Mouse (Mus musculus) hindbrain, embryonic 14.5 days (tissue): ENCODE results near the gene Rnf41. TPM values are rescaled to one million over a fixed set of nuclear protein-coding genes. Genes with fewer than 3 reads are reported as not detected.

Experiments used
- ATAC-seq: fragments of 200-750 bp; cut with Nextera tagmentation; 2 replicates; pipeline ENCODE4 v1.8.0; 2017; ENCODE audit warnings: moderate number of reproducible peaks, mild to moderate bottlenecking, moderate TSS enrichment, moderate library complexity; ENCODE audit not compliant: low FRiP score
- DNase-seq: peaks from one replicate; pipeline ENCODE4 v3.0.0-alpha.2; 2015; ENCODE audit warnings: low spot score
- H3K27ac ChIP-seq: fragments of 300-500 bp; sonication (generic); 2 replicates; pipeline ENCODE4 v1.5.1; 2014; ENCODE audit warnings: mild to moderate bottlenecking, moderate library complexity
- H3K27me3 ChIP-seq: fragments of 300-500 bp; sonication (generic); 2 replicates; pipeline ENCODE4 v1.6.1; 2014; ENCODE audit warnings: mild to moderate bottlenecking, low read length, mixed read lengths; ENCODE audit not compliant: control insufficient read depth, insufficient read depth
- H3K36me3 ChIP-seq: fragments of 300-500 bp; sonication (generic); replicated peaks from 2 replicates; pipeline ENCODE4 v1.6.1; 2014; ENCODE audit not compliant: control insufficient read depth, insufficient read depth
- H3K4me1 ChIP-seq: fragments of 300-500 bp; sonication (generic); replicated peaks from 2 replicates; pipeline ENCODE4 v1.6.1; 2014; ENCODE audit warnings: antibody characterized with exemption, low read length, mixed read lengths; ENCODE audit not compliant: control insufficient read depth, insufficient read depth
- H3K4me2 ChIP-seq: fragments of 300-500 bp; sonication (generic); replicated peaks from 2 replicates; pipeline ENCODE4 v1.6.1; 2014; ENCODE audit warnings: mild to moderate bottlenecking, moderate library complexity
- H3K4me3 ChIP-seq: fragments of 300-500 bp; sonication (generic); replicated peaks from 2 replicates; pipeline ENCODE4 v1.5.1; 2014; ENCODE audit warnings: mild to moderate bottlenecking, low read length
- H3K9ac ChIP-seq: fragments of 300-500 bp; sonication (generic); 2 replicates; pipeline ENCODE4 v1.6.1; 2014
- H3K9me3 ChIP-seq: fragments of 300-500 bp; sonication (generic); 2 replicates; pipeline ENCODE4 v1.6.1; 2016; ENCODE audit warnings: low read length; ENCODE audit not compliant: control insufficient read depth
- WGBS: fragments of 180-500 bp; shearing (Covaris S2); extraction: QIAGEN DNeasy Blood & Tissue Kit; methylation state at CpG from one replicate; pipeline ENCODE4 v1.1.7; 2014; 5-methylcytosine and 5-hydroxymethylcytosine counted together
- polyA plus RNA-seq: library from polyadenylated mRNA; unstranded; fragments of >200 nt; fragmentation: Nextera tagmentation; extraction: Ambion mirVana; gene quantifications from 2 replicates; pipeline ENCODE4 v1.2.1, GENCODE M21; 2014

Gene Rnf41
- polyA plus RNA-seq, 1 experiment from 2014 or later, result 70.9 TPM

GRCm38 (mm10) chr10:128451014-128451413 is 39.6 kb downstream of the Rnf41 start:
- Histone ChIP-seq H3K27ac (no peak overlapping the region), H3K4me3 (no peak overlapping the region), H3K36me3 (no peaks in the 10 kb centered on the region), H3K4me2 (no peak overlapping the region), H3K4me1 (no peaks in the 10 kb centered on the region), H3K9ac (no peak overlapping the region), H3K27me3 (no peaks in the 10 kb centered on the region), H3K9me3 (no peaks in the 10 kb centered on the region)
- DNase-seq, result no peak
- WGBS, result 88% methylated on average over 6 of the region's 6 CpGs
- no peak for ATAC-seq

- Histone ChIP-seq H3K9me3 (no peaks in the 10 kb centered on the region), H3K4me3 (no peak overlapping the region), H3K27ac (no peak overlapping the region), H3K4me1 (no peaks in the 10 kb centered on the region), H3K4me2 (no peak overlapping the region), H3K27me3 (no peaks in the 10 kb centered on the region), H3K9ac (no peak overlapping the region), H3K36me3 (no peaks in the 10 kb centered on the region)
- ATAC-seq, result no peak
- WGBS, result 76% methylated on average over 3 of the region's 3 CpGs
- no peak for DNase-seq
Measured at GRCm38 (mm10) chr10:128454471-128454870, 43.0 kb downstream of the Rnf41 start.

- Histone ChIP-seq H3K4me3 (no peak overlapping the region), H3K27ac (no peak overlapping the region), H3K36me3 (no peaks in the 10 kb centered on the region), H3K4me2 (no peak overlapping the region; the same call in 1 of the 2 replicates), H3K9me3 (no peaks in the 10 kb centered on the region), H3K9ac (no peak overlapping the region), H3K27me3 (no peaks in the 10 kb centered on the region), H3K4me1 (no peaks in the 10 kb centered on the region)
- DNase-seq (peak; percentile 87), ATAC-seq (no peak)
- 4% methylated on average over 6 of the region's 6 CpGs for WGBS
Measured at GRCm38 (mm10) chr10:128455280-128455679, 43.8 kb downstream of the Rnf41 start.

- Histone ChIP-seq H3K27ac (no peak overlapping the region), H3K36me3 (peaks cover 15% of the 10 kb centered on the region), H3K27me3 (no peaks in the 10 kb centered on the region), H3K4me1 (peaks cover 7% of the 10 kb centered on the region; the same call in 1 of the 2 replicates), H3K4me3 (peak overlapping the region; percentile 89), H3K9ac (no peak overlapping the region), H3K4me2 (0 out of 2 replicates have a peak overlapping the region, but pooled peaks have one; percentile 76), H3K9me3 (no peaks in the 10 kb centered on the region)
- 85% methylated on average over 6 of the region's 6 CpGs for WGBS
- ATAC-seq (no peak), DNase-seq (no peak)
Measured at GRCm38 (mm10) chr10:128457676-128458075, 46.2 kb downstream of the Rnf41 start.

GRCm38 (mm10) chr10:128458348-128458718 is 46.9 kb downstream of the Rnf41 start:
- Histone ChIP-seq H3K36me3 (peaks cover 22% of the 10 kb centered on the region), H3K27me3 (no peaks in the 10 kb centered on the region), H3K4me3 (peak overlapping the region; percentile 89), H3K9me3 (no peaks in the 10 kb centered on the region), H3K9ac (peak overlapping the region; percentile 98), H3K4me1 (peaks cover 7% of the 10 kb centered on the region; the same call in 1 of the 2 replicates), H3K4me2 (peak overlapping the region; percentile 76), H3K27ac (peak overlapping the region; percentile 98)
- DNase-seq, result peak; percentile 94
- WGBS, result under 1% methylated on average over 29 of the region's 29 CpGs
- peak; percentile 70 for ATAC-seq

- peaks cover 7% of the 10 kb centered on the region; the same call in 1 of the 2 replicates for H3K4me1 ChIP-seq
- DNase-seq, result peak; percentile 86
- peak within 1 kb of the TSS; percentile 98 for H3K27ac ChIP-seq
- no peaks in the 10 kb centered on the region for H3K9me3 ChIP-seq
- peak; percentile 77 for ATAC-seq
- H3K4me2 ChIP-seq, result peak within 1 kb of the TSS; percentile 76
- no peaks in the 10 kb centered on the region for H3K27me3 ChIP-seq
- H3K36me3 ChIP-seq, result peaks cover 27% of the 10 kb centered on the region
- under 1% methylated on average over 68 of the region's 86 CpGs for WGBS
- H3K9ac ChIP-seq, result peak within 1 kb of the TSS; percentile 98
- H3K4me3 ChIP-seq, result peak within 1 kb of the TSS; percentile 89
Measured at GRCm38 (mm10) chr10:128458719-128459408, 47.4 kb downstream of the Rnf41 start, which contains the start of gene Smarcc2. Gene Smarcc2, plus strand, starts transcription at chr10:128459248.

- Histone ChIP-seq H3K4me3 (peak overlapping the region; percentile 89), H3K4me1 (peaks cover 7% of the 10 kb centered on the region; the same call in 1 of the 2 replicates), H3K9me3 (no peaks in the 10 kb centered on the region), H3K27me3 (no peaks in the 10 kb centered on the region), H3K9ac (peak overlapping the region; percentile 98), H3K36me3 (peaks cover 35% of the 10 kb centered on the region), H3K27ac (peak overlapping the region; percentile 98), H3K4me2 (peak overlapping the region; percentile 76)
- DNase-seq, result peak; percentile 47
- under 1% methylated on average over 24 of the region's 67 CpGs for WGBS
- peak; percentile 61 for ATAC-seq
Measured at GRCm38 (mm10) chr10:128459409-128460269, 48.2 kb downstream of the Rnf41 start.

- no peak for ATAC-seq
- no peak for DNase-seq
Measured at GRCm38 (mm10) chr10:128460270-128460630, 48.8 kb downstream of the Rnf41 start.

GRCm38 (mm10) chr10:128474366-128474765 is 62.9 kb downstream of the Rnf41 start:
- ATAC-seq (no peak), DNase-seq (no peak)
- Histone ChIP-seq H3K4me3 (no peak overlapping the region), H3K27me3 (no peaks in the 10 kb centered on the region), H3K4me2 (no peak overlapping the region), H3K27ac (no peak overlapping the region), H3K9ac (no peak overlapping the region), H3K36me3 (peaks cover 98% of the 10 kb centered on the region), H3K9me3 (no peaks in the 10 kb centered on the region), H3K4me1 (no peaks in the 10 kb centered on the region)
- 91% methylated on average over 12 of the region's 12 CpGs for WGBS

More at GRCm38 (mm10) chr10:128460270-128460630, 48.8 kb downstream of the Rnf41 start:
- H3K4me3 ChIP-seq, result peak overlapping the region; percentile 89
- WGBS, result 1% methylated on average over 5 of the region's 5 CpGs
- H3K27me3 ChIP-seq, result no peaks in the 10 kb centered on the region
- H3K4me2 ChIP-seq, result peak overlapping the region; percentile 76
- H3K4me1 ChIP-seq, result peaks cover 7% of the 10 kb centered on the region; the same call in 1 of the 2 replicates
- peak overlapping the region; percentile 98 for H3K9ac ChIP-seq
- peak overlapping the region; percentile 98 for H3K27ac ChIP-seq
- no peaks in the 10 kb centered on the region for H3K9me3 ChIP-seq
- peaks cover 41% of the 10 kb centered on the region for H3K36me3 ChIP-seq
